Mouse (Mus musculus): ENCODE measurements around the gene Gm21094. TPM values are rescaled to one million over a fixed set of nuclear protein-coding genes. Genes with fewer than 3 reads are reported as not detected.
"Not testable (repeated sequence)": the region's sequence is repeated elsewhere in the genome, so short reads cannot be mapped to it uniquely, and the experiment has no call there.

Gm21094 gene
- polyA plus RNA-seq (2015; fragmentation: Nextera tagmentation; extraction: Ambion mirVana): not detected in 2 replicates

DNA sequence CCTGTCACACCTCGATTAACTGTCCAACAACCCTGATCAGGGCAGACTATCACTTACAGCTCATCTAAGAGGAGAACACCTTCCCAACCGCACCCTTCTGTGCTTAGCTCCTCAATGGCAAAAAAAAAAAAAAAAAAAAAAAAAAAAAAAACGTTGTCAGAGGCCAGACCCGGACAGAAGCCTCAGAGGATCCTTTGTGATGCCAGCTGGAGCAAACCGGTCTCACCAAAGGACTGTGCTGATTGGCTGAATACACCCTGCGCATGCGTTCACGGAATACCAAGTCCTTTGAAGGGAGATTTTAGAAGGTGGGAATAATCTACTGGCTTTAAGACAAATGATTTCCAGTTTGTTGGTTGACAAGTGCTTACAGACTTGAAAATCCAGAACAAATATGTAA, at the start of gene Gm21094:
TSS of gene Gm21094 (minus strand) at position 101 of the 400 bp plus-strand sequence.
- WGBS: no CpG with 5 or more reads among the region's 8 CpGs
- not testable (repeated sequence) for H3K4me3 ChIP-seq (ENCODE audit: low read length); H3K9me3 ChIP-seq (ENCODE audit: low read length); H3K27ac ChIP-seq (ENCODE audit: low read length); H3K4me2 ChIP-seq (replicated peaks; ENCODE audit: low read depth, low read length); H3K4me1 ChIP-seq (ENCODE audit: insufficient read depth, low read length); ATAC-seq (ENCODE audit: low FRiP score, low TSS enrichment); H3K9ac ChIP-seq (replicated peaks; ENCODE audit: low read length); H3K36me3 ChIP-seq (ENCODE audit: insufficient read depth, low read length); H3K27me3 ChIP-seq (ENCODE audit: insufficient read depth, low read length)
